Mouse (Mus musculus) embryonic facial prominence, embryonic 13.5 days (tissue): Measurements from ENCODE around the gene Gabra2. TPM values are rescaled to one million over a fixed set of nuclear protein-coding genes. Genes with fewer than 3 reads are reported as not detected.
A peak's percentile ranks its signal among the peaks of the same experiment; 100 is the strongest.

Experiments used
- ATAC-seq: fragments of 200-750 bp; cut with Nextera tagmentation; 2 replicates; pipeline ENCODE4 v1.8.0; 2017; ENCODE audit warnings: low read depth; ENCODE audit not compliant: insufficient number of reproducible peaks, insufficient read depth, low FRiP score, low TSS enrichment
- H3K27ac ChIP-seq: fragments of 300-500 bp; sonication (generic); 2 replicates; pipeline ENCODE4 v1.5.1; 2015; ENCODE audit warnings: moderate library complexity, mild to moderate bottlenecking, inconsistent platforms
- H3K27me3 ChIP-seq: fragments of 300-500 bp; sonication (generic); 2 replicates; pipeline ENCODE4 v1.6.1; 2015; ENCODE audit warnings: mild to moderate bottlenecking, inconsistent platforms
- H3K36me3 ChIP-seq: fragments of 300-500 bp; sonication (generic); 2 replicates; pipeline ENCODE4 v1.6.1; 2015; ENCODE audit warnings: mild to moderate bottlenecking, inconsistent platforms
- H3K4me1 ChIP-seq: fragments of 300-500 bp; sonication (generic); 2 replicates; pipeline ENCODE4 v1.6.1; 2015; ENCODE audit warnings: inconsistent platforms
- H3K4me2 ChIP-seq: fragments of 300-500 bp; sonication (generic); 2 replicates; pipeline ENCODE4 v1.6.1; 2015; ENCODE audit warnings: moderate library complexity, mild to moderate bottlenecking, inconsistent platforms
- H3K4me3 ChIP-seq: fragments of 300-500 bp; sonication (generic); 2 replicates; pipeline ENCODE4 v1.5.1; 2015; ENCODE audit warnings: mild to moderate bottlenecking, inconsistent platforms
- H3K9ac ChIP-seq: fragments of 300-500 bp; sonication (generic); 2 replicates; pipeline ENCODE4 v1.6.1; 2015; ENCODE audit warnings: mild to moderate bottlenecking, inconsistent platforms
- H3K9me3 ChIP-seq: fragments of 300-500 bp; sonication (generic); 2 replicates; pipeline ENCODE4 v1.6.1; 2016; ENCODE audit warnings: inconsistent platforms
- WGBS: fragments of 180-500 bp; shearing (Covaris S2); methylation state at CpG from one replicate; pipeline ENCODE4 v1.1.7; 2015; ENCODE audit warnings: mixed read lengths; 5-methylcytosine and 5-hydroxymethylcytosine counted together
- polyA plus RNA-seq: library from polyadenylated mRNA; unstranded; fragments of >200 nt; fragmentation: Nextera tagmentation; extraction: Ambion mirVana; gene quantifications from 2 replicates; pipeline ENCODE4 v1.2.1, GENCODE M21; 2015

Gabra2 gene
- 2.1 and 3.2 TPM in 2 replicates for polyA plus RNA-seq

GRCm38 (mm10) chr5:71095725-71096607 is at the start of gene Gabra2:
TSS of gene Gabra2 (minus strand) at chr5:71095849.
- no peaks in the 10 kb centered on the region for H3K36me3 ChIP-seq
- H3K27me3 ChIP-seq, result peaks cover 34% of the 10 kb centered on the region
- peak within 1 kb of the TSS; percentile 97 for H3K4me2 ChIP-seq
- under 1% methylated on average over 55 of the region's 55 CpGs for WGBS
- H3K9me3 ChIP-seq, result no peaks in the 10 kb centered on the region
- H3K9ac ChIP-seq, result peak within 1 kb of the TSS; percentile 70
- no peak within 1 kb of the TSS for H3K27ac ChIP-seq
- ATAC-seq, result peak; percentile 81
- peak within 1 kb of the TSS; percentile 66 for H3K4me3 ChIP-seq
- H3K4me1 ChIP-seq, result peaks cover 5% of the 10 kb centered on the region; the same call in 1 of the 2 replicates

GRCm38 (mm10) chr5:71136691-71137090 is 41.0 kb upstream of the Gabra2 start:
- Histone ChIP-seq H3K4me1 (no peaks in the 10 kb centered on the region), H3K27me3 (no peaks in the 10 kb centered on the region), H3K9ac (no peak overlapping the region), H3K36me3 (no peaks in the 10 kb centered on the region), H3K4me3 (no peak overlapping the region), H3K27ac (no peak overlapping the region), H3K9me3 (no peaks in the 10 kb centered on the region), H3K4me2 (no peak overlapping the region)
- WGBS, result 73% methylated on average over 4 of the region's 4 CpGs
- ATAC-seq, result no peak

DNA sequence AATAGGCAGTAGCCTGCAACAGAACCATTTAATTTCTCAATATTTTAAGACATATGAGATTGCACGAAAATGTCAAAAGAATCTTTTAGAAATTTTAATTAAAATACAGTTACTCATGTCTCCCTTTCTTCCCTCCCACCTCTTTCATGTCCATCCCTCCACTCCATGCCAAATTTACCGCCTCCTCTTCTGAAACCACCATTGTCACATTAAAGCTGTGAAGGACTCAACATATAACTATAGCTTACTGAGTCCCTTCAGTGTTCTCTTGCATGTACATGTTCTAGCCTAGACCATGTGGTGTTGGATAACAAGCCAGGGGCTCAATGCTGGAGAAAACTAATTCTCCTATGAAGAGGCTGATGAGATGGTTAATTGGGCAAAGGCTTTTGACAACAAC is 40.2 kb upstream of the Gabra2 start:
- Histone ChIP-seq H3K36me3 (no peaks in the 10 kb centered on the region), H3K4me3 (no peak overlapping the region), H3K9ac (no peak overlapping the region), H3K27me3 (no peaks in the 10 kb centered on the region), H3K27ac (no peak overlapping the region), H3K9me3 (no peaks in the 10 kb centered on the region), H3K4me2 (no peak overlapping the region), H3K4me1 (no peaks in the 10 kb centered on the region)
- no peak for ATAC-seq
- 82% methylated on average over 2 of the region's 2 CpGs for WGBS

GRCm38 (mm10) chr5:71127721-71128120 is 32.1 kb upstream of the Gabra2 start:
- no peak for ATAC-seq
- 63% methylated on average over 3 of the region's 3 CpGs for WGBS

GRCm38 (mm10) chr5:71115216-71115615 is 19.6 kb upstream of the Gabra2 start:
- 52% methylated on average over 1 of the region's 1 CpGs for WGBS

More at GRCm38 (mm10) chr5:71127721-71128120, 32.1 kb upstream of the Gabra2 start:
- H3K9ac ChIP-seq, result no peak overlapping the region
- H3K27me3 ChIP-seq, result no peaks in the 10 kb centered on the region
- H3K4me3 ChIP-seq, result no peak overlapping the region
- no peaks in the 10 kb centered on the region for H3K9me3 ChIP-seq
- no peaks in the 10 kb centered on the region for H3K36me3 ChIP-seq
- no peaks in the 10 kb centered on the region for H3K4me1 ChIP-seq
- no peak overlapping the region for H3K27ac ChIP-seq
- no peak overlapping the region for H3K4me2 ChIP-seq

GRCm38 (mm10) chr5:71095180-71095579 is 469 bp downstream of the Gabra2 start:
- WGBS, result under 1% methylated on average over 19 of the region's 19 CpGs
- peaks cover 5% of the 10 kb centered on the region; the same call in 1 of the 2 replicates for H3K4me1 ChIP-seq
- peak overlapping the region; percentile 49; the same call in 1 of the 2 replicates for H3K9ac ChIP-seq
- ATAC-seq, result 0 out of 2 replicates have a peak, but pooled peaks have one; percentile 27
- peak overlapping the region; percentile 66 for H3K4me3 ChIP-seq
- H3K27me3 ChIP-seq, result peaks cover 34% of the 10 kb centered on the region
- H3K4me2 ChIP-seq, result peak overlapping the region; percentile 97
- H3K9me3 ChIP-seq, result no peaks in the 10 kb centered on the region
- no peaks in the 10 kb centered on the region for H3K36me3 ChIP-seq
- no peak overlapping the region for H3K27ac ChIP-seq

More at GRCm38 (mm10) chr5:71115216-71115615, 19.6 kb upstream of the Gabra2 start:
- no peaks in the 10 kb centered on the region for H3K9me3 ChIP-seq
- no peak for ATAC-seq
- no peaks in the 10 kb centered on the region for H3K4me1 ChIP-seq
- H3K27me3 ChIP-seq, result no peaks in the 10 kb centered on the region
- H3K27ac ChIP-seq, result no peak overlapping the region
- H3K4me3 ChIP-seq, result no peak overlapping the region
- no peaks in the 10 kb centered on the region for H3K36me3 ChIP-seq
- H3K9ac ChIP-seq, result no peak overlapping the region
- no peak overlapping the region for H3K4me2 ChIP-seq

DNA sequence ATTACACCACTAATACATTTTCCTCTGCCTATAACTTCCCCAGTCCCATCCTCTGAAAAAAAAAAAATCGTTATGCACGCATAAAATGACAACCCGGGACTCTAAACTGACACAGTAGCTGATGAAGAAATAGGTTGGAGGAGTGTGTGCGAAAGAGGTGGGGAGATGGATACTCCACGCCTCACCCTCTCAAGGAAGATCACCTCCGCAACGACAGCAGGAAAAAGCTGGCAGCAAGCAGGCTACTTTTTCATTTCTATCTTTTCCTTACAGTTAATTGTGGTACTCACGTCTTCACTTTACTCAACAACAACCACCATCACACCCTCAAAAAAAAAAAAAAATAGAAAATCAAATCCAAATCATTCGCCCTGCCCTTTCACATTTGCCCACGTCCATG is 873 bp downstream of the Gabra2 start:
- 23% methylated on average over 10 of the region's 10 CpGs for WGBS
- H3K4me1 ChIP-seq, result peaks cover 5% of the 10 kb centered on the region; the same call in 1 of the 2 replicates
- peaks cover 34% of the 10 kb centered on the region for H3K27me3 ChIP-seq
- H3K36me3 ChIP-seq, result no peaks in the 10 kb centered on the region
- no peaks in the 10 kb centered on the region for H3K9me3 ChIP-seq
- no peak for ATAC-seq
- H3K9ac ChIP-seq, result 0 out of 2 replicates have a peak overlapping the region, but pooled peaks have one; percentile 49
- no peak overlapping the region for H3K27ac ChIP-seq
- H3K4me3 ChIP-seq, result peak overlapping the region; percentile 66
- H3K4me2 ChIP-seq, result peak overlapping the region; percentile 97

GRCm38 (mm10) chr5:71093807-71094206 is 1.8 kb downstream of the Gabra2 start:
- H3K27me3 ChIP-seq, result peaks cover 34% of the 10 kb centered on the region
- peaks cover 5% of the 10 kb centered on the region; the same call in 1 of the 2 replicates for H3K4me1 ChIP-seq
- H3K4me3 ChIP-seq, result no peak overlapping the region
- 78% methylated on average over 2 of the region's 2 CpGs for WGBS
- H3K36me3 ChIP-seq, result no peaks in the 10 kb centered on the region
- no peak for ATAC-seq
- H3K9ac ChIP-seq, result no peak overlapping the region
- no peak overlapping the region for H3K27ac ChIP-seq
- H3K9me3 ChIP-seq, result no peaks in the 10 kb centered on the region
- H3K4me2 ChIP-seq, result no peak overlapping the region

- Histone ChIP-seq H3K9me3 (no peaks in the 10 kb centered on the region), H3K9ac (no peak overlapping the region), H3K27me3 (peaks cover 34% of the 10 kb centered on the region)
Observed at GRCm38 (mm10) chr5:71092475-71092874, 3.2 kb downstream of the Gabra2 start.

GRCm38 (mm10) chr5:71091926-71092325 is 3.7 kb downstream of the Gabra2 start:
- Histone ChIP-seq H3K4me2 (no peak overlapping the region), H3K27ac (no peak overlapping the region), H3K9ac (no peak overlapping the region), H3K36me3 (no peaks in the 10 kb centered on the region), H3K9me3 (no peaks in the 10 kb centered on the region), H3K4me3 (no peak overlapping the region), H3K27me3 (peaks cover 30% of the 10 kb centered on the region), H3K4me1 (peaks cover 5% of the 10 kb centered on the region; the same call in 1 of the 2 replicates)
- no peak for ATAC-seq
- 76% methylated on average over 2 of the region's 2 CpGs for WGBS

More at GRCm38 (mm10) chr5:71092475-71092874, 3.2 kb downstream of the Gabra2 start:
- peaks cover 5% of the 10 kb centered on the region; the same call in 1 of the 2 replicates for H3K4me1 ChIP-seq
- no peaks in the 10 kb centered on the region for H3K36me3 ChIP-seq
- no peak overlapping the region for H3K4me2 ChIP-seq
- ATAC-seq, result no peak
- H3K4me3 ChIP-seq, result no peak overlapping the region
- H3K27ac ChIP-seq, result no peak overlapping the region

GRCm38 (mm10) chr5:71078861-71079260 is 16.8 kb downstream of the Gabra2 start:
- 91% methylated on average over 5 of the region's 5 CpGs for WGBS
- no peak for ATAC-seq
- Histone ChIP-seq H3K4me1 (no peaks in the 10 kb centered on the region), H3K27ac (no peak overlapping the region), H3K36me3 (no peaks in the 10 kb centered on the region), H3K9ac (no peak overlapping the region), H3K4me2 (no peak overlapping the region), H3K4me3 (no peak overlapping the region), H3K9me3 (no peaks in the 10 kb centered on the region), H3K27me3 (no peaks in the 10 kb centered on the region)

DNA sequence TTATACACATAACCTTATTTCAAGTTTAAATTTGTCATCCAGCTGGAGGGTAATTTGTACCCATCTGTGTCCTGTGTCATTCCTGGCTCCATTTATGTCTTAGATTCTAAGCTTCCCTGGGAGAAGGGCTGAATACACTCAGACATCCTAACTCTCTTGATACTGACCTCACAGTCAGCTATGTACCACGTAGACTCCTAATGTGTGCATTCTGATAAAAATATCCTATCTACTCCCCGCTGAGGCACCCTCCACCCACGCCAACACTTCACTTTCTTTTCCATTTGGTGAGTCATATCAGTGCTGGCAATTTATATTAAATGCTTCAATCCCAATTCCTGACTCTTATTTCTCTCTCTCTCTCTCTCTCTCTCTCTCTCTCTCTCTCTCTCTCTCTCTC is 34.0 kb downstream of the Gabra2 start:
- ATAC-seq, result no peak

More for the DNA sequence above, 34.0 kb downstream of the Gabra2 start:
- no peak overlapping the region for H3K4me2 ChIP-seq
- WGBS, result 80% methylated on average over 3 of the region's 3 CpGs
- H3K27me3 ChIP-seq, result no peaks in the 10 kb centered on the region
- H3K27ac ChIP-seq, result no peak overlapping the region
- H3K4me1 ChIP-seq, result no peaks in the 10 kb centered on the region
- no peak overlapping the region for H3K4me3 ChIP-seq
- H3K9ac ChIP-seq, result no peak overlapping the region
- no peaks in the 10 kb centered on the region for H3K36me3 ChIP-seq
- H3K9me3 ChIP-seq, result no peaks in the 10 kb centered on the region
